Mouse (Mus musculus): ENCODE results near the gene Rrnad1. TPM values are rescaled to one million over a fixed set of nuclear protein-coding genes. Genes with fewer than 3 reads are reported as not detected.

The Rrnad1 gene
- total RNA-seq, 4 experiments from 2014 or later, result 2.4 to 4.1 (median 3.5) TPM

DNA sequence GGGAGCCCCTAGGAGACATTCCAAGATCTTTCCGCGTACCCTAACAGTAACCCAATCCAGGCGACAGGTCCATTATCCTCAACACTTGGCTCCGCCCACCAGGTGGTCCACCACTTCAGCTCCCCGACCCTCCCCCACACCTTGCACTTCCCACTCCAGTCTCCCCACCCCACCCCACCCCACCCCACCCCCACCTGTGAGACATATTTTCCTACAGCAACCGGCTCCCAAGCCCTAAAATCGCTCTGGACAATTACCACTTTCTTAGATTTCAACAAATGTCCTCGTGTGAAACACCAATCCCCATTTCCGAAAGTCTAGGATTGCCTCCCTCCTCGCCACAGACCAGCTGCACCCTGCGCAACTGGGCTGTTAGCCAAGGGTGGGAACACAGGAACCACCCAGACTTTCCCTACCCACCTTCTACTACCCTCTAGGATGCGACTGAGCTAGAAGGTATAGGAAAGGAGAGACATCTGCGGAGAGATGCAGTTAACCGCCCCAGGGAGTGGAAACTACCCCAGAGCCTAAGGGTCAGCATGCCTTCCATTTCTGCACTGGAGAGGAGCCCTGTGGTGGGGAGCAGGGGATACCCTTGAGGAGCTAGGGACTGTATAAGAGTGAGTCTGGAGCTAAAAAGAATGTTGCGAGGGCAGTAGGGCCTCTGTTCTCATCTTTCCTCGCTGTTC is 18.9 kb upstream of the Rrnad1 start:
- DNase-seq (ENCODE audit: low spot score in 2 of 2), result no peak

DNA sequence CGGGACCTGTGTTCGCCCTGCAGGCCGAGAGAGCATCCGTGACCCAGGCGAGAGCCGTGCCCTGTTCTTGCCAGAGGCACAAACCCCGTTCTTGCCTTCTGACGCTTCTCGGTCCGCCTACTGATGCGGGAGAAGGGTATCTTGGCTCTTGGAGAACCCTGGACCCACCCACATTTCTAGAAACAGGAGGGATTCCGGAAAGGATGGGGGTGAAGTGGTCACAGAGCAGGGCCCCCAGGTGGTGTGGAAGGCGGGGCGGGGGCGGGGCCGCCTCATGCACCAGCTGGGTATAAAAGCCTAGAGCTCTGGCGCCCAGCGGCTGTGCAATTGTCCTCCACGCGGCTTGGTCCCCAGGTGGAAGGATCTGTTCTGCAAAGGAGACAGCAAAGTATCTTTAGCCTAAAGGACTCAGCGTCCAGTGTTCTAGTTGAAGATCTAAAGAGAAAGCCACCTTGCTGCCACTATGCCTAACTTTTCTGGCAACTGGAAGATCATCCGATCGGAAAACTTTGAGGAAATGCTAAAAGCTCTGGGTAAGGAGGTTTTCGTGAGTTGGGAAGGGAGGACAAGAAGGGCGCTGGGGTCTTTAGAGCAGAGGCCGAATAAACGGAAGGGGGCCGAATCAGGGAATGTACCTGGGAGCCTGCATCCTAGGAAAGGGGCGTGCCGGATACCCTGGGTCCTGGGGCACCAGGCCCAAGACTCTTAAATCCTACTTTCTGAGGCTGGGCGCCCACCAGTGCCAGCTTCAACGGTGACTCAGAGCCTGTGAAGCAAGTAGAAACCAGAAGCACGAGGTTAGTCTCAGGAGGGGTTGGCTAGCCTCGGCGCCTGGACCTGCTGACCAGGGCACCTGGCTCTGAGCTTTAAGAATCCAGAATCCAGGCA is 18.1 kb upstream of the Rrnad1 start, which contains the start of gene Crabp2:
Gene Crabp2, plus strand, starts transcription at position 289 of the 888 bp plus-strand sequence.
- no peak for DNase-seq (ENCODE audit: low spot score in 2 of 2)

DNA sequence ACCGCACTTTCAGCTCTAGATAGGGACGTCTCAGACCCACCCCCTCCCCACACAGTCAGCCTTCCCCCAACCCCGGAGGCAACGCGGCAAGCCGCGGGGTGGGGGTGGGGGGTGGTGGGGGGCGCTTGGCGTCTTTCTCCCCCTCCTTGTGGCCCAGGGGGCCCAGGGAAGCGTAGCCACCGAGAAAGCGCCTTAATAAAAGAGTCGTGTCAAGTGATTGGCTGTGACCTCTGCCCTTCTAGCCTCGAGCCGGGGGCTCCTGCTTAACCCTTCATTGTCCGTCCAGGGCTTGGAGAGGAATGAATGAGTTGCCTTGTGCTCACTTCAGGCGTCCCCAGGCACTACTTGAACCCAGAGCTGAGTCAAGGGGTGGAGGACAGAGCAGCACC is 17.3 kb upstream of the Rrnad1 start:
- DNase-seq (ENCODE audit: low spot score in 2 of 2), result no peak

DNA sequence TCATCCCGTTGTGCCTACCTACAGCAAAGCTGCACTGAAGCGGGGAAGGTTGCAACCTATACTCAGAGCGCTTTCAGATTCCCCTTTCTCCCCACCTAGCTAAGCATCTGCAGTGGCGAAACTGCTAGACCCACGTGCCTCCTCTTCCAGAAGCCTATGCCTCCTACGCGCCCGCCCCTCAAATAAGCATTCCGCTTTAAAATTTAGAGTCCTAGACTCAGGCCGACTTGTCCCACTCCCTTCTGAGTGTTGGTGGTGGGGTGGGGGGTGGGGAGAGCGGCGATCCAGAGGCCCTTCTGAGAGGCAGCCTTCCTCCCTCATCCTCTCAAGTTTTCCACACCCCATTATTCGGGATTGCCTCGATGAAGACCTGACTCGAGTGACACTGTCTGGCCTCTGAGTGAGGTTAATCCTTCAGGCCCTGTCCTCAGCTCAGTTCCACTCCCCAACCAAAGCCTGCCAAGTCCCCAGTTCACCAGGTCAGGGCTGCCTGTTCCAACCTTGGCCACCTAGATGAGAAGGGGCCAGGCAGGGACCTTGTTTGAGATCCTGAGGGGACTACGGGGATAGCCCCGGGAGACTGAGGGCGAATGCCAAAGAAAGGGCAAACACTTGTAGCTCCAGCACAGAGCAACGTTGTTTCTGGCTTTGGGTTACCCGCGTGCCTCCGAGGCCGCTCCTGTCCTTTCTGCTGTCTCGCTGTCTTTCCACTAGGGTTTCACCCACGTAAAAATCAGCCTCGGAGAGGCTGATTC is 16.7 kb upstream of the Rrnad1 start:
- no peak for DNase-seq (ENCODE audit: low spot score in 2 of 2)

DNA sequence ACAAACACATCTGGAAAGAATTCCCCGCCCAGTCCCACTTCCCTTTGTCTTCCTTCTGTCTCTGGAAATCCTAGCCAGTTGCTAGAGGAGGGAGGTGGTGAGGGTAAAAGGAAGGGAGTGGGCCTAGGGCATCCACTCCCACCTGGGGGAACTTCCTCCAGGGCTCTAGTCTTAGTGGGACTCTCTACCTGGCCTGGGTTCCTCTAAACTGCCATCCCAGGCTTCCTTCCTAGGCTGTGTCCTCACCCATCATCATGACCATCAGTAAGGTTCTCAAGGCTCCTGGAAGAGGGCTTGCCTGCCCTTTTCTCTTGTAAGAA is 16.0 kb upstream of the Rrnad1 start:
- no peak for DNase-seq (ENCODE audit: low spot score in 2 of 2)

DNA sequence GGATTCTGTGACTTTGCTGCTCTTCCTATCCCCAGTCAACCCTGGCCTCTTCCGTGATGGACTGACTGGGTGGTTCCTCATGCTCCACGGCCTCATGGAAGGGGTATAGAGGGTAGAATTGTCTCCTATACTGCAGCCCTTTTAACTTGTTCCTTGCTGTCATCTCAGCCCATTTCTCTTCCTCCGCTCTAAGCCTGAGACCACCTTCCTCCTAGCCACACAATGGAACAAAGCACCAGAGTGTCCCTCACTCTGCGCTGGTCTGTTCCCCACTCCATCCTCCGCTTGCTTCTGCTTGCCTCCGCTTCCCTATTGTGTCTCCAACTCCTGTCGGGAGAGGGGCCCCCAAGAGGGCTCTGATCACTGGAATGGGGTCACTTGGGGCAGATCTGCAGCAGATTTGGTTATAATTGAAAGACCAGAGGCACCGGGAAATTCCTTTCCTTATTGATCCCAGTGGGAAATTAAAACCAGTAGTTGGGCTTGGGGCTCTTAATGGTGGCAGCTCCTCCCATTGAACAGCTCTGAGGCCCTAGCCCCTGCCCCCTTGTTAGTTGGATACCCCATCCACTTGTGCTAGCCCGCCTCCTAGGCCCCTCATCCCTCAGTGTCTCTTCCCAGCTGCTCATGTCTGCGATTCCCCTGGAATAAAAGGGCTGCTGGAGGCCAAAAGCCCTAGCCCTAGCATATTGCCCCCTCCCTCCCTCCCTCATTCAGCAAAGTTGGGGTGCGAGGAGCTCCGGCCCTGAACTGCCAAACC is 15.4 kb upstream of the Rrnad1 start:
- DNase-seq (ENCODE audit: low spot score in 2 of 2), result no peak

DNA sequence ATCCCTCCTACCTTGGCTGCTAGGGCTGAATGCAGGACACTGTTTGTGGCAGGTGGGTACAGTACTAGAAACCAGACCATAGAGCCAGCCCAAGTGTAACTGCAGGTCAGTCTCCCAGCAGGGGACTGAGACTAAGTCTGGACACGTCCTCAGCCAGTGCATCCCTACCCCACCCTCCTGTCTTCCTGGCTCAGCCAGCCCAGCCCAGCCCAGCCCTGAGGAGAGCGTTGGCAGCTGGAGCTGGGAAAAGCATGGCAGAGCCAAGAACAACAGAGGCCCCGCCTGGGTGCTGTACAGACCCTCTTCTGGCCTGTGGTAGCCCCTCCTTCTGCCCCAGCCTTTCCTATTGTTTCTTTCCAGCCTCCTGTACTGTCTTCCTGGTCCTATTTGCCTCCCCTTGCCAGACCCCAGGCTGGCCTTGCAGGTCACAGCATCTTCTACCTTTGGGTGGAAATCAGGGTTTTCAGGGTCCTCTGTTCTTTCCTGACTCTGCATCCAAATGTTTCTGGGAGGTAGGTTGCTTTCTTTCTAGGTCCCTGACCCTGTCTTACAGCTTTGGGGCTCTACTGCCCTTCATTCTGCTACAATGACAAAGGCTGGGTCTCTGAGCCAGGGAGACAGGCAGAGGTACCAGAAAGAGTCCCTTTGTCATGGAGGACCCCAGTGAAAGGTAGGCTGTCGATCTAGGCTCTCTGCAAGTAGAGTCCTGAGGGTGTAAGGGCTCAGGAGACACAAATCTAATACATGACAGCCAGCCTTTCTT is 14.5 kb upstream of the Rrnad1 start:
- no peak for DNase-seq (ENCODE audit: low spot score in 2 of 2)

DNA sequence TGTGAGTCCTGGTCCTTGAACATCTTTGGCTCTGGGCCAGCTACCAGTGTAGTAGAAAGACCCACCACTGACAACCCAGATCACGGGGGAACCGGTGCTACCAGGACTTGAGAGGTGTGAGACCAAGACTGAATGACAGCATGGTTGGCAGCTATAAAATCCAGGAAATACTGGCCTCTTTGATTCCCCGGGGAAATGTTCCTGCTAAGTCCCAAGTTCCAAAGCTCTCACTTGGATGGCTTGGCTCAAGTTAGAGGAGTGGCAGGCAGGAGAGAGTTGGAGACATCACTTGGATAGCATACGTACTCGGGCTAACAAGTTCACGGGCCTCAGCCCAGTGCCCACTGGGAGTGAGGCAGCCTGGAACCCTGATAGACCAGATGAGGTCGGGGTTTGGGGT is 13.1 kb upstream of the Rrnad1 start:
- DNase-seq (ENCODE audit: low spot score in 2 of 2), result no peak

DNA sequence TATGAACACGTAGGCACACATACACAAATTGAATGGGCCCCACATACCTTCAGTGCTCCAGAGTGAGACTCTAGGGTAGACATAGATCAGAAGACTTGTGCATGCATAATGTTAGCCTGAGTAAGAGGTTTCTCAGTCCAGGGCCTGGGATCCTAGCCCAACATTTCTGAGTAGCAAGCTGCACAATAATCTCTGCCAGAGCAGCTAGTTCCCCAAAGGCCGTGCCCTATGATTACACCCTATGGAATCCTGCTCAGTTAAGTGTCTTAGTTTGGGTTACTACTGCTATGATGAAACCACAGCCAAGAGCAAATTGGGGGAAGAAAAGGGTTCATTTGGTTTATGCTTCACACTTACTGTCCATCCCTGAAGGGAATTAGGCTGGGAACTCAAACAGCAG is 12.0 kb upstream of the Rrnad1 start:
- no peak for DNase-seq (ENCODE audit: low spot score in 2 of 2)

DNA sequence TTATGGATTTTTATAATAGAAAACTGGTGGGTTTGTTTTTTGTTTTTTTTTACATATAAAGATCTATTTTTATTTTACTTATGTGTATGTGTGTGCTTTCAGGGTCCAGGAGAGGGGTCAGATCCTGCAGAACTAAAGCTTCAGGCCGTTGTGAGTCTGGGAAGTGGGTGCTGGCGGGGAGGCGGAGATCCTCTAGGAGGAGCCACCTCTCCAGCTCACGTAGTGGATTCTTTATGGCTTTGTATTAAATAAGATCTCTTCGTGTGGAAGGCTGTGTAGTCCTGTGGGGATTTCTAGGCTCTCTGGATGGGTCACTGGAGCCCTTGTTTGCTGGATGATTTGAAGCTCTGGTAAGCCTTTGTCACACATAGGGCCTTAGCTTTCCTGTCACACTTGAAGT is 10.1 kb upstream of the Rrnad1 start:
- no peak for DNase-seq (ENCODE audit: low spot score in 2 of 2)

DNA sequence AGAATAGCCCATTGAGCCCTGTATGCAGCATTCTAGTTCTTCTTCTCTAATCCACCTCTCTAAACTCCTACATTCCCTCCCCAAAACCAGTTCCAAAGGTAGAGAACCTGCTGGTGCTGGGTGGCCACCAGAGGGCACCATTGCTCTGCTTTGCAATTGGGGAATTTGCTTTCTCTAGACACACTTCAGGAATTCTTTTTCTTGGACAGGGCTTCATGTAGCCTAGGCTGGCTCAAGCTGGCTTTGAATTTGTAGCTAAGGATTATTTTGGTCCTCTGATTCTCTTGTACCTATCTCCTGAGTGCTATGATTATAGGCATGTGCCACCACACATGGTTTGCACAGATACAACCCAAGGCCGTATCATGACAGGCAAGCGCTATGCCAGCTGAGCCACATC is 5.3 kb upstream of the Rrnad1 start:
- peak in 1 of 2 experiments; percentile 32 for DNase-seq (ENCODE audit: low spot score in 2 of 2)

DNA sequence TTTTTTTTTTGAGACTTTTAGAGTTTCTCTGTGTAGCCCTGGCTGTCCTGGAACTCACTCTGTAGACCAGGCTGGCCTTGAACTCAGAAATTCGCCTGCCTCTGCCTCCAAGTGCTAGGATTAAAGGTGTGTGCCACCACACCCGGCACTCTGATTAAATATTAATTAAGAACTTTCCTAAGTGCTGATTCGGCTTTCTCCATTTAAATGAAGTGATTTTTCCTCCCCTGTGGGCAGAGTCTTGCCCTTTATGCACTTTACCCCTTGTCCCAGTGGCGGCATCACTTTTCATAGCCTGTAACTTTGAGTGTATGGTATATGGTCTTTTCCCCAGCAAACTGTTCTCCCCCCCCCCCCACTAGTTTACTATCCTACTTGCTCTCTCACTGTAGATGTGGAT is 4.7 kb upstream of the Rrnad1 start:
- DNase-seq (ENCODE audit: low spot score in 2 of 2), result no peak

DNA sequence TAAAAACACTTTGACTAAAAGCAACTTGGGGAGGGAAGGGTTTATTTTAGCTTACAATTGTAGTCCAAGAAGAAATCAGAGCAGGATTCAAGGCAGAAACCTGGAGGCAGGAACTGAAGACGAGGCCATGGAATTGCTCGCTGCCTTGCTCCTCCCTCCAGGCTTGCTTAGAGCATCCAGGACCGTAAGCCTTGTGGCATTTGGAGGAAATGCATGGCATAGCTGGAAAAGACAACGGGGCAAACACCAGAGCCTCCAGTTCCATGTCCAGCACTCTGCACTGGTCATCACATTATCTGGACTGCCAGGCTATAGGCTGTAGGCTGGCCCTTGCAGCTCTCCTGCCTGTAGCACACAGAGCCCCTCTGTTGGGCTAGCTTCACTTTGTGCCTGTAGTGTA is 4.0 kb upstream of the Rrnad1 start:
- no peak for DNase-seq (ENCODE audit: low spot score in 2 of 2)

DNA sequence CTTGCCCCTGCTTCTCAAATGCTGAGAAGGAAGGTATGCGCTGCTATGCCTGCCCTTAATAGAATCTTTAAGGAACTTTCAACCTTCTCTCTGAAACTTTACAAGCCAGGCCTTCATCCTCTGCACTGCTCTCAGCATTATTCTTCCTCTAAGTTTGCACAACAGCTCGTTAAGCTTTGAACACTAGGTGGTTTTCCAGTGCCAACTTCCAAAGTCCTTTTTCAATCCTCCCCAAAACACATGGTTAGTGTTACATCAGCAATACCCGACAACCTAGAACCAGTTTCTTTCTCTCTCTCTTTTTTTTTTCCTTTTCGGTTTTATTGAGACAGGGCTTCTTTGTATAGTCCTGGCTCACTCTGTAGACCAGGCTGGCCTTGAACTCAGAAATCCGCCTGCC is 3.5 kb upstream of the Rrnad1 start:
- no peak for DNase-seq (ENCODE audit: low spot score in 2 of 2)

DNA sequence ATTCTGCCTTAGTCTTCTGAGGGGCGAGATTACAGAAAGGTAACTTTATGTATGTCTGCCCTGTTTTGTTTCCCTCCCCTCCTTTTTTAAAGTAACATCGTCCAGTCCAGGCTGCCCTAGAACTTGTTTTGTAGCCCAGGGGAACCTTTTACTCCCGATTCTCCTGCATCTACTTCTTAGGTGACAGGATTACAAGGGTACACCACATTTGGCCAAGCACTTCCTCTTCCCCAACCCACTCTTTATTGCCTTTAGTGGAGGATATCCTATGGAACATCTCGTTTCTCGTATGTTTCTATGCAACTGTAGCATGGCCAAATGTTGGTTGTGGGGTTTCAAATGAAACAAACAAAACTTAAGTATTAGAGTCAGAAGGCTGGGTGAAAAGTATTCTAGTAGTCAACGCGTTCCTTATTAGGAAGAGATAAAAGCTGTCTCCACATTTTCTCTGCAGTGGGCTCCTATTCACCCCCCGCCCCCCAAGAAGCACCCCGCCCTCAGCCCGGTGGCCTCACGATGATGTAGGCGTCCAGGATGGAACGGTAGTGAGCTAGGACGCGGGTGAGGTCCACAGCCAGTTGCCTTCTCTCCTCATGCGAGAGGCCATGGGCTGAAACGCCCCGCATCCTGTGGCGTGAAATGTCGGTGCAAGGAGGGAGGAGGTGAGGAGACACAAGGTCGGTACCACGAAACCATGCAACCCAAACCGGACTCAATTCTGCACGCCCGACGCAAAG is 1.0 kb downstream of the Rrnad1 start:
- no peak for DNase-seq (ENCODE audit: low spot score in 2 of 2)

DNA sequence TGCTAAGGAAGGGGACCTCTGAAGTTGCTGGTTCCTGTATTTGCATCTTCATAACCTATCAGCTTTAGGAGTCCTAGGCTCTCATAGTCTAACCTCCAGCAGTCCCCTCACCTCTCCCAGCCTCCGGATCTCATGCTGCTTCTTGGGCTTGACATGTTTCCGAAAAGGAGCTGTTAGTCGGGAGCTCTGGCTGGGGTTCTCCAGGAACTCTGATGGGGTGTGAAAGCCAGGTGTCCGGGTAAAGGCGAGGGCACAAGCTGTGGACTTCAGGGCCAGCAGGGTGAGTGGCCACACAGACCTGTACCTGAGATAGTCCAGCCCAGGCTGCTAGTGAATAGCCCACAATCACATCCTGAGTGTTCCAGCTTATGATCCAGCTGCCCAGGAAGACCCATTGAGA is 3.1 kb downstream of the Rrnad1 start:
- DNase-seq (ENCODE audit: low spot score in 2 of 2), result no peak

DNA sequence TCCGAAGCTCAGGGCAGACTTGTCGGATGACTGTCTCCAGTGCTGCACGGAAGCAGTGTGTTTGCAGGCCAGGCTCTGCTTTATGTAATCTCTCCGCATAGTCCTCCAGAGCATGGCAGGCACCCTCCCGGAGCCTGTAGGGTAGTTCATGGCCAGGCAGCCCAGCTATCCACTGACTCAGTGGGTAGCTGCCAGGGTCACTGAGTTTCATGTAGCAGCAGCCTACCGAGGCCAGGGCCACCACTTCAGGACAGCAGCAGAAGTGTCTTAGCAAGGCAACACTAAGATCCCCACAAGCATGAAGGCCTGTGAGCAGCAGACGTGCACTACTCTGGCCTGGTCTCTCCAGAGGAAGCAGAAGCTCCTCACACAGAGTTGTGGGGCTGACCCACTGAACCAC is 5.5 kb downstream of the Rrnad1 start:
- no peak for DNase-seq (ENCODE audit: low spot score in 2 of 2)

DNA sequence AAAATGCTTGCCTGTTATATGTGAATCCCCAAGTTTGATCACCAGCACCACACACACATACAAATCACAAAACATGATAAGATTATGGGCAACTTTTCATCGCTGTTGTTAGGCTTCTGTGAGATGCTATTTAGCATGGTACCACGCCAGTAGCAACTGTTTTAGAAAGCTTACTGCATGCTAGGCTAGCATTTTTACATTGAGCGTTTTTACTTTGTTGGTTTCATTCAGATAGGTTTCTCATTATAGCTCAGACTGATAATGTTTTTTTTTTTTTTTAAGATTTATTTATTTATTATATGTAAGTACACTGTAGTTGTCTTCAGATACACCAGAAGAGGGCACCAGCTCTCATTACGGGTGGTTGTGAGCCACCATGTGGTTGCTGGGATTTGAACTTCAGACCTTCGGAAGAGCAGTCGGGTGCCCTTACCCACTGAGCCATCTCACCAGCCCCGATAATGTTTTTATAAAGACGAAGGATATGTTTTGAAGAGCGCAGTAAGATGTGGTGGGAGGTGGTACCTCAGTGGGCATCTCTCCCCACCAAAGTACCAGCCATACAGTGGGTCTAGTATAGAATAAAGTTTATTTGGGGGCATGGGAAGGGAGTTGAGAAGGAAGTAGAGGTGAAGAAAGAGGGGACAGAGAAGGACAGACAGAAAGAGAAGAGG is 10.1 kb downstream of the Rrnad1 start:
- DNase-seq (ENCODE audit: low spot score in 2 of 2), result no peak

DNA sequence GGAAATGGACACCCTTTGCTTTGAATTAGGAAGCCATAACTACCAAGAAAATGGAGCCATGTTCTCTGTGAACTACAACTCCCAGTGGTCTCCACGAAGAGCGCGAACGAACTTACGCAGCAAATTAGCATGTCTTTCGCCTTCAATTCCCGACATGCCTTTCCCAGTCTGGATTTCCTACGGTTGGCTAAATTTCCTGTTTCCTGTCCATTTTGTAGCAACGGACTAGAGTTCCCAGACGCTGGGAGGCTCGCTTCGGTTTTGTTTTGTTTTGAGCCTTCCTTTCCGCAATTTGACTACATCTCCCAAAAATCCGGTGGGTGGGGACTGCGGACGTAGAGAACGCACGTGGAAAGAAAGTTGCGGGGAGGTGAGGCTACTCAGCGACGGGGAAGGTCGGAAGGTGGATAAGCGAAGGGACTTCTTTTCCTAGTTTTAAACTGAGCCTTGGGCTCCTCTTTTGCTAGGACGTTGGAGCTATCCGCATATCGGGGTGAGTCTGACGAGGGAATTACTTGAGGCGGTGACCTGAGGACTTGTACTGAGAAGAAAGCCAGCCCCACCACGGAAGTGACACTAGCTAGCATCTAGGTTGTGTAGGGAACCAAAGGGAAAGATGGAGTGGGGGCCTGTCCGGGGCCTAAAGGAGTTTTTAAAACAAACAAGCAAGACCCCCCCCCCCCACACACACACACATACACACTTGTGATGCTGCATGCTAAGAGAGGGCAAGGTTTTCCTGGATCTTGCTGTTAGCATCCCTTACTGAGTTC is 11.0 kb downstream of the Rrnad1 start, which contains the start of gene Mrpl24:
Gene Mrpl24, plus strand, starts transcription at position 171 of the 773 bp plus-strand sequence.
- peak; percentile 57 to 62 for DNase-seq (ENCODE audit: low spot score in 2 of 2)
